Mouse (Mus musculus): ENCODE measurements around the gene Rhox3e.
"Not testable (repeated sequence)": the region's sequence is repeated elsewhere in the genome, so short reads cannot be mapped to it uniquely, and the experiment has no call there.

Gene Rhox3e

GRCm38 (mm10) chrX:37541719-37542118, at the start of gene Rhox3e:
TSS of gene Rhox3e (plus strand) at chrX:37542019.
- not testable (repeated sequence) for DNase-seq

- DNase-seq, result not testable (repeated sequence)
Measured at GRCm38 (mm10) chrX:37514059-37514458, 27.8 kb upstream of the Rhox3e start, which contains the start of gene Rhox4d. TSS of gene Rhox4d (plus strand) at chrX:37514359.

- DNase-seq, result not testable (repeated sequence)
Measured at GRCm38 (mm10) chrX:37530152-37530551, 11.7 kb upstream of the Rhox3e start, which contains the start of gene Rhox2e. TSS of gene Rhox2e (plus strand) at chrX:37530452.

- DNase-seq, result not testable (repeated sequence)
Measured at GRCm38 (mm10) chrX:37557112-37557511, 15.3 kb downstream of the Rhox3e start, which contains the start of gene Rhox4e. TSS of gene Rhox4e (plus strand) at chrX:37557412.

- DNase-seq, result not testable (repeated sequence)
Measured at GRCm38 (mm10) chrX:37571105-37571504, 29.3 kb downstream of the Rhox3e start, which contains the start of gene Rhox2f. TSS of gene Rhox2f (plus strand) at chrX:37571405.

- DNase-seq, result not testable (repeated sequence)
Measured at GRCm38 (mm10) chrX:37572638-37573037, 30.8 kb downstream of the Rhox3e start.

- not testable (repeated sequence) for DNase-seq
Measured at GRCm38 (mm10) chrX:37580692-37581091, 38.9 kb downstream of the Rhox3e start, which contains the start of gene Rhox3f. TSS of gene Rhox3f (plus strand) at chrX:37580992.
